Mouse (Mus musculus) hindbrain, embryonic 10.5 days (tissue): Measurements from ENCODE around the gene Trpm3. TPM values are rescaled to one million over a fixed set of nuclear protein-coding genes. Genes with fewer than 3 reads are reported as not detected.
"Not testable (repeated sequence)": the region's sequence is repeated elsewhere in the genome, so short reads cannot be mapped to it uniquely, and the experiment has no call there.

Source experiments
- DNase-seq: peaks from one replicate; pipeline ENCODE4 v3.0.0-alpha.2; 2017; ENCODE audit warnings: low spot score
- H3K27ac ChIP-seq: fragments of 300-500 bp; sonication (generic); 2 replicates; pipeline ENCODE4 v1.5.1; 2016; ENCODE audit warnings: mild to moderate bottlenecking, moderate library complexity
- H3K27me3 ChIP-seq: fragments of 300-500 bp; sonication (generic); 2 replicates; pipeline ENCODE4 v1.6.1; 2016; ENCODE audit warnings: mild to moderate bottlenecking; ENCODE audit not compliant: poor library complexity, insufficient read depth, severe bottlenecking
- H3K36me3 ChIP-seq: fragments of 300-500 bp; sonication (generic); 2 replicates; pipeline ENCODE4 v1.6.1; 2016; ENCODE audit warnings: mild to moderate bottlenecking, moderate library complexity
- H3K4me1 ChIP-seq: fragments of 300-500 bp; sonication (generic); replicated peaks from 2 replicates; pipeline ENCODE4 v1.6.1; 2016; ENCODE audit warnings: mild to moderate bottlenecking
- H3K4me3 ChIP-seq: fragments of 300-500 bp; sonication (generic); 2 replicates; pipeline ENCODE4 v1.5.1; 2016; ENCODE audit warnings: mild to moderate bottlenecking, moderate library complexity
- H3K9me3 ChIP-seq: fragments of 300-500 bp; sonication (generic); 2 replicates; pipeline ENCODE4 v1.6.1; 2016; ENCODE audit warnings: mild to moderate bottlenecking, moderate library complexity
- WGBS: fragments of 180-500 bp; shearing (Covaris S2); methylation state at CpG from one replicate; pipeline ENCODE4 v1.1.7; 2016; 5-methylcytosine and 5-hydroxymethylcytosine counted together
- polyA plus RNA-seq: library from polyadenylated mRNA; unstranded; fragments of >200 nt; fragmentation: Nextera tagmentation; extraction: Ambion mirVana; gene quantifications from 2 replicates; pipeline ENCODE4 v1.2.1, GENCODE M21; 2016

Gene Trpm3
- polyA plus RNA-seq, 1 experiment from 2014 or later, result 14.4 TPM

DNA sequence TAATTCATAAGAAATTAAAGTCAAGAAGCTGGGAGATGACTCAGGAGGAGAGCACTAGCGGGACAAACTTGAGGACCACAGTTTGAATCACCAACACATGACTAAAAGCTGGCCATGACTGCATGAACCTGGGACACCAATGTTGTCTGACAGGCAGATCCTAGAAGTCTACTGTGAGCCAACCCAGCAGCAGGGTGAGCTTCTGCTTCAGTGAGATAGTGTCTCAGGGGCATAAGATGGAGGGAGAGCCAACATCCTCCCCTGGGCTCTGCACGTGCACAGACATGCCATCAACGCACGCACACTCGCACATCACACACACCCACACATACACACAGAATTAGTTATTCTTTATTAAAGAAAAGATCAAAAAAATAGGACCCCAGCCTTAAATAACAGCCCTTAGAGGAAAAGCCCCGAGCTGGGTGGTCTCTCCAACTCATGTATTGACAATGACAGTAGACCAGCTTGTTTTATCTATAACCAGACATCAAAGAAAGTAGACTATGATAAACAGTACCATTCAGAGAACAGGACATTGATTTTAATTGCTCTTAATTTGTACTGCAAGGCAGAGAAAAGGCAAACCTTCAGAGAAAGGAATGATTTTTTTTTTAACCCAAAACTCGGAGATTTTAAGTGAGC, 884.6 kb downstream of the Trpm3 start:
- 89% methylated on average over 7 of the region's 7 CpGs for WGBS

DNA sequence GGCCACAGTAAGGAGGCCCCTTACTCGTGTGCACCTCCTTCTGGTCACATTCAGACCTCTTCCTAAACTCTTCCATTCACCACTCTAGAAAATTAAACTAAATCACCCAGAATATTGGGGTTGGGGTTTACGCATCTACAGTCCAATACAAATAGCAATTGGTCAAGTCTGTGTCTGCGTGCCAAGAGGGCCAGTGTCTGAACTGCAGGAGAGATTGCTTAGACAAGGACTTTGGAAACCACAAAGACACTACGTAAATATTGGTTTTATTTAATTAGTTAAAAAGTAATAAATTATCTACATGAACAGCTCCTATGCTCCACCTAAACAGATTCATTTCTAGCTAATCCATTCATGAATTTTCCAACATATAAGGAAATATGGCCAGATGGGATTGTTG, 886.0 kb downstream of the Trpm3 start:
- Histone ChIP-seq H3K9me3 (no peaks in the 10 kb centered on the region), H3K27ac (no peak overlapping the region), H3K27me3 (no peaks in the 10 kb centered on the region), H3K4me3 (no peak overlapping the region), H3K36me3 (no peaks in the 10 kb centered on the region), H3K4me1 (no peaks in the 10 kb centered on the region)
- WGBS, result 91% methylated on average over 4 of the region's 4 CpGs
- DNase-seq, result no peak

More for the DNA sequence above, 884.6 kb downstream of the Trpm3 start:
- Histone ChIP-seq H3K9me3 (no peaks in the 10 kb centered on the region), H3K4me1 (no peaks in the 10 kb centered on the region), H3K4me3 (no peak overlapping the region), H3K27ac (no peak overlapping the region), H3K27me3 (no peaks in the 10 kb centered on the region), H3K36me3 (no peaks in the 10 kb centered on the region)
- DNase-seq, result no peak

DNA sequence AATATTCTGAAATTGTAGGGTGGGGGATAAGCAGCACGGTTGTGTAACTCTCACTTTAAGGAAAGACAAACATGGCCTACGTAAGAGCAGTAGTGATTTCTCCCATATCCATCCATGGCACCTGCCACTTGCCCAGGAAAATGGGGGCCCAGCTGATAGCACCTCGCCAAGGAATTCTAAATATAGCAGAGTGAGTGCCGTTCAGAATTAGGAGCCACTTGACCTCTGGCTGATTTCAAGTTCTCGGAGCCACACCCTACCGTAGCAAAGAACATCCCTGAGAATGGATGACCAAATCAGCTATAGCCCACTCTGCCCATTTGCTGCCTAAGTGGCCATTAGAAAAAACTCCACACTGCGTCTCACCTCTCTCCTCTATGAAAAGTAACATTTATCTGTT, 887.6 kb downstream of the Trpm3 start:
- WGBS, result 89% methylated on average over 7 of the region's 7 CpGs
- H3K27me3 ChIP-seq, result no peaks in the 10 kb centered on the region
- H3K9me3 ChIP-seq, result no peaks in the 10 kb centered on the region
- H3K36me3 ChIP-seq, result no peaks in the 10 kb centered on the region
- no peak overlapping the region for H3K4me3 ChIP-seq
- H3K27ac ChIP-seq, result no peak overlapping the region
- no peak for DNase-seq
- no peaks in the 10 kb centered on the region for H3K4me1 ChIP-seq

GRCm38 (mm10) chr19:23028283-23028682, 889.4 kb downstream of the Trpm3 start:
- DNase-seq, result no peak
- H3K4me3 ChIP-seq, result no peak overlapping the region
- H3K4me1 ChIP-seq, result no peaks in the 10 kb centered on the region
- WGBS, result 85% methylated on average over 5 of the region's 5 CpGs
- H3K36me3 ChIP-seq, result no peaks in the 10 kb centered on the region
- H3K27ac ChIP-seq, result no peak overlapping the region
- no peaks in the 10 kb centered on the region for H3K27me3 ChIP-seq
- H3K9me3 ChIP-seq, result no peaks in the 10 kb centered on the region

DNA sequence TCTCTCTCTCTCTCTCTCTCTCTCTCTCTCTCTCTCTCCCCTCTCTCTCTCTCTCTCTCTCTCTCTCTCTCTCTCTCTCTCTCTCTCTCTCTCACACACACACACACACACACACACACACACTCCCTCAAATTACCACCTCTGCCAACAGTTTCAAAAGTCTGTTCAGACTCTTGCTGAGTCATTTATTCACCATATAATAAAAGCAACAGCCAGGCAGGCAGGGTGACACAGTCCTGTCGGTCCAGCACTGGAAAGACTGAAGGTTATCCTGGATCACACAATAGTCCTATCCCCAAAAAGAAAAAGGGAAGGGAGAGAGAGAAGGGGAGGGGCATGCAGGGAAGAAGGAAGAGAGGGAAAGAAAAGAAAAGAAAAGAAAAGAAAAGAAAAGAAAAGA, 894.5 kb downstream of the Trpm3 start:
- not testable (repeated sequence) for H3K4me1 ChIP-seq, H3K36me3 ChIP-seq, DNase-seq, H3K4me3 ChIP-seq, H3K27ac ChIP-seq, H3K9me3 ChIP-seq, H3K27me3 ChIP-seq
- 71% methylated on average over 1 of the region's 1 CpGs for WGBS

DNA sequence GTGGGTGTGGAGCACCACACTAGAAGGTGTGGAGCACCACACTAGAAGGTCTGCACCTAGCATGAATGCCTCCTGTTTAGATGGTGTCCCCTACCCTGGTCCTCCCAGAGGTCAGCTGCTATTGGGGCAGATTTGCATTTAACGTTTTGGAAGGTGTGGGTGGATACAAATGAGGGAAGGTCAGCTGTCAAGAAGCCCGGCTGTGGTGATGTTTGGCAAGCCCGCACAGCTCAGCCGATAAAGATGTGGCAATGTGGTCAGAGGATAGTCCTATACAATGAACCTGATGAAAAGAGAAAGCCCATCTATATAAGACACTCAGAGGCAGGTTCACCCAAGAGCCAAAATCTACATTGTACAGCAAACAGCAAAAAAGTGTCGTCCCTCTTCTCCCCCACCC, 895.3 kb downstream of the Trpm3 start:
- H3K36me3 ChIP-seq, result no peaks in the 10 kb centered on the region
- no peak for DNase-seq
- no peak overlapping the region for H3K27ac ChIP-seq
- H3K4me1 ChIP-seq, result no peaks in the 10 kb centered on the region
- no peaks in the 10 kb centered on the region for H3K9me3 ChIP-seq
- WGBS, result 84% methylated on average over 5 of the region's 5 CpGs
- H3K27me3 ChIP-seq, result no peaks in the 10 kb centered on the region
- H3K4me3 ChIP-seq, result no peak overlapping the region

- DNase-seq, result no peak
- no peaks in the 10 kb centered on the region for H3K36me3 ChIP-seq
- H3K27me3 ChIP-seq, result no peaks in the 10 kb centered on the region
- 90% methylated on average over 4 of the region's 4 CpGs for WGBS
- no peaks in the 10 kb centered on the region for H3K9me3 ChIP-seq
- H3K4me1 ChIP-seq, result no peaks in the 10 kb centered on the region
- no peak overlapping the region for H3K4me3 ChIP-seq
- no peak overlapping the region for H3K27ac ChIP-seq
These were observed 896.1 kb downstream of the Trpm3 start for GRCm38 (mm10) chr19:23034933-23035332.

- Histone ChIP-seq H3K36me3 (no peaks in the 10 kb centered on the region), H3K9me3 (no peaks in the 10 kb centered on the region), H3K4me3 (no peak overlapping the region), H3K27ac (no peak overlapping the region), H3K4me1 (no peaks in the 10 kb centered on the region), H3K27me3 (no peaks in the 10 kb centered on the region)
- 85% methylated on average over 3 of the region's 3 CpGs for WGBS
- DNase-seq, result no peak
These were observed 896.9 kb downstream of the Trpm3 start for GRCm38 (mm10) chr19:23035786-23036185.

DNA sequence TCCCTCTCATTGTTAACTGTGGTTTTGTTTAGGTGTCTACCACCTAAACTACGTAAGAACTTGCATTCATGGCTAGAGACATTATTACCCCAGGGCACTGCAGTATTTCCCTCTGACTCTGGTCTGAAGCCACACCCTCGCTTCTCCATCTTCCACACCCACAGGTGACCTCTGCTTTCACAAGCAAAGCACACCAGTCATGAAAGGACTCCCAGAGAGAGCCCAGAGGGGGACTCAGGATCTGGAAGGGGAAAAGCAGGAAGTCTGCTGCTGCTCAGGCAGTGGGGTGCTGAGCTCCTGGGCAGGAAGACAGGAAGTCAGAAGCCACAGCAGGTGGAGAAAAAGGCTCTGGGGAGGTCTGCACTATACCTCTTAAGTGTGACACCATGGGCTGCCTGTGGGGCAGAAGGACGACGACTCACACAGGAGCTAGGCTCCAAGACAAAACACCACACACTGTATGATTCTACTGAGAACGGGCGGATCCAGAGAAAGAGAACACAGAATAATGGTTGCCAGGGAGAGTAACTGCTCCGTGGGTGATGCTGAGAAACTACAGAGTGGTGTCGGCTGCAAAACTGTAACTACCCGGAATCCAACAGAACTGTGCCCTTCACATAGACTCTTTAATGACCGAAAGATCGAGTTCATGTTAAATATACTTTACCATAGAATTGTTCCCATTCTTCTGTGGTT, 898.1 kb downstream of the Trpm3 start:
- 58% methylated on average over 11 of the region's 11 CpGs for WGBS
- no peaks in the 10 kb centered on the region for H3K9me3 ChIP-seq
- H3K4me1 ChIP-seq, result no peaks in the 10 kb centered on the region
- H3K27ac ChIP-seq, result no peak overlapping the region
- no peak for DNase-seq
- H3K4me3 ChIP-seq, result no peak overlapping the region
- no peaks in the 10 kb centered on the region for H3K27me3 ChIP-seq
- no peaks in the 10 kb centered on the region for H3K36me3 ChIP-seq

- H3K9me3 ChIP-seq, result no peaks in the 10 kb centered on the region
- WGBS, result 83% methylated on average over 14 of the region's 14 CpGs
- no peaks in the 10 kb centered on the region for H3K27me3 ChIP-seq
- H3K27ac ChIP-seq, result no peak overlapping the region
- H3K36me3 ChIP-seq, result no peaks in the 10 kb centered on the region
- DNase-seq, result no peak
- H3K4me3 ChIP-seq, result no peak overlapping the region
- no peaks in the 10 kb centered on the region for H3K4me1 ChIP-seq
These were observed 898.7 kb downstream of the Trpm3 start for GRCm38 (mm10) chr19:23037499-23037898.

- Histone ChIP-seq H3K4me1 (no peaks in the 10 kb centered on the region), H3K9me3 (no peaks in the 10 kb centered on the region), H3K4me3 (no peak overlapping the region), H3K27ac (no peak overlapping the region), H3K27me3 (no peaks in the 10 kb centered on the region), H3K36me3 (no peaks in the 10 kb centered on the region)
- WGBS, result 95% methylated on average over 2 of the region's 2 CpGs
- DNase-seq, result no peak
These were observed 899.5 kb downstream of the Trpm3 start for GRCm38 (mm10) chr19:23038321-23038720.

DNA sequence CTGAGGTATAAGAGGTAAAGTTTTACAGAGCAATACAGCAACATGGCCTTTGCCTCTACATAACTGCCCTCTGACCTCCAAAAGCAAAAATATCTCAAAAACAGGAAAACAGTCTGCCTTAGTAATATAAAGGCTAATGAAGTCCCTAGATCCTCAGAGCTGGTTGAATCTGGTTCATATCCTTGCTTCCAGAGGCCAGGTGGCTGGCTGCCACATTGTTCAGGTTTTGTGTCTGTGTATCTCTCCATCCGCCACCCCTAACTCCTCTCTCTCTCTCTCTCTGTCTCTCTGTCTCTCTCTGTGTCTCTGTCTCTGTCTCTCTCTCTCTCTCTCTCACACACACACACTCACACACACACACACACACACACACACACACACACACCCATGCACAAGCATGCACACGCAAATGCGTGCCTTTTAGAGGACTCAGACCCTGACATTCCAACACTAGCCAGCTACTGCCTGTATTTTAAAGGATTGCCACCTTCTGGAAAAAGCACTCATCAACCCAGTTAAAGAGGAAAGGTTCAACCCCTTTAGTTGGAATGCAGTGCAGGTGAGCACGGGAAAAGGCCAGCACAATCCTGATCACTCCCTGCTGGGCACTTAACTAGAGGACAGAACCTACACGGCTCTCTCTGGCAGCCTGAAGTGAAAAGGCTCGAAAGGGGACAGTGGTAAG, 902.8 kb downstream of the Trpm3 start:
- Histone ChIP-seq H3K4me1 (no peaks in the 10 kb centered on the region), H3K27ac (no peak overlapping the region), H3K27me3 (no peaks in the 10 kb centered on the region), H3K36me3 (no peaks in the 10 kb centered on the region), H3K4me3 (no peak overlapping the region), H3K9me3 (no peaks in the 10 kb centered on the region)
- no peak for DNase-seq
- WGBS, result 64% methylated on average over 6 of the region's 6 CpGs

DNA sequence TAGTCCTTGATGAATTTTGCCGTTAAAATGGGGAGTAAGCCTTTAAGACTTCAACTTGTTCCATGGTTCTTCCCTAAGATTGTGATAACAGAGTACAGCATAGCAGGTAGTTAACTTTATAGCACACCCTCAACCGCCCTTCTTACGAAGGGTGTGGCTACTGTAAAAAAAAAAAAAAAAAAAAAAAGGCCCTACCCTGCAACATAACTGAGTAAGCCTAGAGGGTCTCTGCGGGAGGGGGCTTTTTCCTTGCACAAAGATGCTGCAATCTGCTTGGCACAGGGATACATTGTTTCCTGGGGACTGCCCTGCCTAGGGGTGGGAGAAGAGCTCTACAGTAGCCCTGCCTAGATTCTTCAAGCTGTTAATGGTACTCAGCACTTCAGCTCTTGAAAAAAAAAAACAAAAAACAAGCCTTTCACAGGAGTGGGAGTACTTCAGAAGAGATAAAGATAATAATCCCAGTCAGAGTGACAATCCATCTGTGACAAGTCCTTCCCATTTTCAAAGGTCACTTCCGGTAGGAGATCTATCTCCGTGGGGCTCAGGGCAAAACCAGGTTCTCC, 903.4 kb downstream of the Trpm3 start:
- H3K4me3 ChIP-seq, result no peak overlapping the region
- H3K4me1 ChIP-seq, result no peaks in the 10 kb centered on the region
- no peaks in the 10 kb centered on the region for H3K36me3 ChIP-seq
- WGBS, result 64% methylated on average over 6 of the region's 6 CpGs
- DNase-seq, result no peak
- H3K27ac ChIP-seq, result no peak overlapping the region
- H3K9me3 ChIP-seq, result no peaks in the 10 kb centered on the region
- no peaks in the 10 kb centered on the region for H3K27me3 ChIP-seq
